Mouse (Mus musculus): ENCODE results near the gene Lrmda. TPM values are rescaled to one million over a fixed set of nuclear protein-coding genes. Genes with fewer than 3 reads are reported as not detected.

The Lrmda gene
- polyA plus RNA-seq, 1 experiment from 2014 or later: 0.60 TPM

DNA sequence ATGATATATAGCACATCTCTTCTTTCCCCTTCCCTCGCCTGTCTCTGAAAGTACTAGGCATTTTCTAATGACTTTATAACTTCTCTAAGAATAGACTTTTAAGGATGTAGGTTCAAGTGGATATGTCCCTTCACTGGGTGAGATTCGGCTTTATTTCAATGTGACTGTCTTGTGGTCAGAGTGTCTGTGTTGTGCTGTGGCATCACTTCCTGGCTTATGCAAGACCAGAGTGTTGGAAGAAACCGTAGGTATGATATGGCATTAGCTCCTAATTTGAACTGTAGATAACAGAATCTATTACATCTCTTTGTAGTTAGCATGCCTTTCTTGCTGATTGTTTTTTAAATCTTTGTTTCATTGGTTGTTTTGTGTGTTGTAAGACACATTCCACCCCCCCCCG, 198.7 kb downstream of the Lrmda start:
- no peaks in the 10 kb centered on the region for H3K9me3 ChIP-seq
- H3K36me3 ChIP-seq: no peaks in the 10 kb centered on the region
- WGBS: 86% methylated on average over 4 of the region's 4 CpGs
- H3K27ac ChIP-seq: no peak overlapping the region
- H3K27me3 ChIP-seq (ENCODE audit: insufficient read depth, poor library complexity, severe bottlenecking): no peaks in the 10 kb centered on the region
- DNase-seq (ENCODE audit: low spot score): no peak
- H3K4me1 ChIP-seq: peaks cover 6% of the 10 kb centered on the region
- H3K4me3 ChIP-seq: no peak overlapping the region

DNA sequence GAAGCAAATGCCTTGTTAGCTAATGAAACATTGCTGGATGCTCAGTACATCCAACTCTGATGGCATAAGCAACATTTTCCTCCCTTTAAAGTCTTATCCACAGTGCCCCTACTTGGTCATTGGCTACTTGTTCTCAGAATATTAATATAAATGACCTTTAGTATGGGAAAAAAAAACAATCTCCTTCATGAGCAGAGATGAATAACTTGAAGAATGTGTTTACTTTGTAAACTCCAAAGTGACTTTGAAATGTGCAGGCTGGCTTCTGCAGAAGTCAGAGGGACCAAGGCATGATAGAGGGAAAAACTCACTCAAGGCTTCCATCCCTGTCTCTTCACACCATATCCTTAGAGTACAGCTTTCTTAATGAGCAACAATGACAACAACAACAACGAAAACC, 202.5 kb downstream of the Lrmda start:
- Histone ChIP-seq H3K4me1 (no peaks in the 10 kb centered on the region), H3K36me3 (no peaks in the 10 kb centered on the region), H3K27ac (no peak overlapping the region), H3K4me3 (no peak overlapping the region), H3K9me3 (no peaks in the 10 kb centered on the region), H3K27me3 (ENCODE audit: insufficient read depth, poor library complexity, severe bottlenecking) (no peaks in the 10 kb centered on the region)
- no peak for DNase-seq (ENCODE audit: low spot score)
- 80% methylated on average over 1 of the region's 1 CpGs for WGBS

DNA sequence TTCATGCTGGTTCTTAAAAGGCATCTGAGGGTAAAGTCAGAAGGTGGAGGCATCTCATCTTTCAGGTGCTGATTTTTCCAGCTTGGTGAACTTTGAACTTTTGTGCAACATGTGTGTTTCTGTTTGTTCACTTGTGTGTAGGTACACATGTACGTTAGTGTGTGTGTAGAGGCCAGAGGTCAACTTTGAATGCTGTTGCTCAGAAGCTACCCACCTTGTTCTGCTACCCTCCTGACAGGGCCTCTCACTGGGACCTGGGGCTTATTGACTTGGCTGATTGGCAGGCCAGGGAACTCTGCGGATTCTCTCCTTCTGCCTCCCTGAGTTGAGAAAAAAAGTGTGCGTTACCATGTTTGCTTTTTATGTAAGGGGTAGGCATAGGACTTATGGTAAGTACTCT, 203.1 kb downstream of the Lrmda start:
- Histone ChIP-seq H3K4me1 (no peaks in the 10 kb centered on the region), H3K9me3 (no peaks in the 10 kb centered on the region), H3K27ac (no peak overlapping the region), H3K4me3 (no peak overlapping the region), H3K36me3 (no peaks in the 10 kb centered on the region), H3K27me3 (ENCODE audit: insufficient read depth, poor library complexity, severe bottlenecking) (no peaks in the 10 kb centered on the region)
- no peak for DNase-seq (ENCODE audit: low spot score)
- 84% methylated on average over 3 of the region's 3 CpGs for WGBS

DNA sequence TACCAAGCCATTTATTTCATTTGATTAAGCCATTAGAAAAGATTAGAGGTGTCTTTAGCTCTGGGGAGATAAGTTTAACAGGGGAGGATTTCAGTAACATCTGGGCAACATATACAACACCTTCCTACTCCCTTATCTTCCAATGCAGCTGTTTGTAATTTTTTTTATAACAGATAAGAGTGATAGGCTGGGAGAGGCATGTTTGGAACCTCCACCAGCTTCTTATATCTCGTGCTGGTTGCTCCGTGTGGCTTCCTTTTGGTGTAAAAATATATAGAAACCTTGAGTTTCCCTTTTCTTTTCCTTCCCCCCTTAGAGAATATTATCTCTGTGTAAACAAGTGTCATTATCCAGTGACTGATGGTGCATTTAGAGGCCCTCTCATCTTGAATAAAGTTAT, 206.7 kb downstream of the Lrmda start:
- Histone ChIP-seq H3K4me1 (no peaks in the 10 kb centered on the region), H3K4me3 (no peak overlapping the region), H3K9me3 (no peaks in the 10 kb centered on the region), H3K27me3 (ENCODE audit: insufficient read depth, poor library complexity, severe bottlenecking) (no peaks in the 10 kb centered on the region), H3K36me3 (no peaks in the 10 kb centered on the region), H3K27ac (no peak overlapping the region)
- no peak for DNase-seq (ENCODE audit: low spot score)
- 25% methylated on average over 2 of the region's 2 CpGs for WGBS

DNA sequence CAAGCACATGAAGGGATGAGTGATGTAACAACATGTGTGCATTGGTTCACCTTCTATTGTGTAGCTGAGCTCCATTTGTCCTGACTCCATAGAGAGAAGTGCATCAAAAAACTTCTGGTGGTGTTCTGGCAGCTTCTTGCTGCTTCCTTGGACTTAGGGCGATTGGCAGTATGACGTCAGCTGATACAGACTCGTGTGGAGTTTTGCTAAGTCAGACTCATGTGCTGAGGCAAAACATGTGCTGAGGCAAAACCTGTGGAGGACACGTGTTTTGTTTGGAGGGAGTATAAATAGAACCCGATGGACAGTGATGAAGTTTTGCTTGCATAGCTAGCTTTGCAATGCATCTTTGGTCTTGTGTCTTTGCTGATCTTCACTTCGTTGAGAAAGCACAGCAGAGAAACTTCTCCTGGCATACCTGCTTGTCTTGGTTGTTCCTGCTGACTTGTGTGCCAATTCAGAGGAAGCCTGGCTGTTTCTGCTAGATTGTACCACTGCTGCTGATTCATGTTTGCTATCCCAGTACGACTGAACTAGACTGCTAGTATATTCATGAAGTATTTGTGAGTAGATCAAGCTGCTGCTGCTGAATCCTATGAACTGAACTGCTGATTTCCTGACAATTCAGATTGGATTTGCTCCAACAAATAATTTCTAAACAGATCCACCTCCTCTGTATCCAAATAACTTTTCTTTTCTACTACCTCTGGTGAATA, 208.9 kb downstream of the Lrmda start:
- Histone ChIP-seq H3K36me3 (no peaks in the 10 kb centered on the region), H3K4me3 (no peak overlapping the region), H3K27me3 (ENCODE audit: insufficient read depth, poor library complexity, severe bottlenecking) (no peaks in the 10 kb centered on the region), H3K4me1 (no peaks in the 10 kb centered on the region), H3K27ac (no peak overlapping the region), H3K9me3 (no peaks in the 10 kb centered on the region)
- no peak for DNase-seq (ENCODE audit: low spot score)
- 81% methylated on average over 7 of the region's 7 CpGs for WGBS

DNA sequence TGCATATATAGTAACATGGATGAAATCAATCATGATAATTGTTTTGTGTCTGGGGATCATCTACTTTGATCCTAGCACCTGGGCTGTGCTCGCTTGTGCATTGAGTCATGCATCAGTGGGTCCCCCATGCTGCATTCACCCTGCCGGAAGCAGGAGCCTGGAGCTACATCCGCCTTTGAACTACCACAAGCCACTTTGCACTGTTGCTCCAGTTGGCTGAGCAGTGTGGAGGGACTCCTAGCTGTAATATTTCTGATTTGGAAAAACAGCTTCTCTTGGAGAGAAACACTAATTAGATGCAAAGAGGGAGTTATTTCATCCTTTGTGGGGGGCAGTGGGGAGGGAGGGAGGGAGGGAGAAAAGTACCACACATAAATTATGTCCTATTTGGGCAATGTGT, 220.8 kb downstream of the Lrmda start:
- H3K4me1 ChIP-seq: no peaks in the 10 kb centered on the region
- H3K27ac ChIP-seq: no peak overlapping the region
- no peaks in the 10 kb centered on the region for H3K9me3 ChIP-seq
- H3K36me3 ChIP-seq: no peaks in the 10 kb centered on the region
- H3K4me3 ChIP-seq: no peak overlapping the region
- WGBS: 70% methylated on average over 3 of the region's 3 CpGs
- no peaks in the 10 kb centered on the region for H3K27me3 ChIP-seq (ENCODE audit: insufficient read depth, poor library complexity, severe bottlenecking)
- DNase-seq (ENCODE audit: low spot score): no peak

DNA sequence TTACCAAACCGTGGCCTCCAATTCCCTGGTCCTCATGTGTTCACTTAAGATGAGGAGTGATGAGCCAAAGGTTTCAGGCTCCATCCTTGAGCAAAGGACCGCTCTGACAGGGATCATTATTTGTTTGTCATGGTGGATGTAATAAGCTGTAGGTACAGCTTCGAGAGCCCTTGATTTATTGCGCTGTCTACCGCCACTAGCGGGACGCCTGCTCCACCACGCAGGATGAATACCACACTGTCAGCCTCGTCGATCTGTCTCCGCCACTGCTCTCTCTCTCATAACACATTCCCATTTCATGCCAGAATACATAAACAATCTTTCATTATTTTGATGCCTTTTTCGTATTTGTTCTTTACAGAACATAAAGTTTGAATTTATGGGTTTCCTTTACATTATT, 235.9 kb downstream of the Lrmda start:
- no peak overlapping the region for H3K4me3 ChIP-seq
- H3K27me3 ChIP-seq (ENCODE audit: insufficient read depth, poor library complexity, severe bottlenecking): no peaks in the 10 kb centered on the region
- H3K9me3 ChIP-seq: no peaks in the 10 kb centered on the region
- DNase-seq (ENCODE audit: low spot score): no peak
- H3K4me1 ChIP-seq: peaks cover 9% of the 10 kb centered on the region
- H3K36me3 ChIP-seq: no peaks in the 10 kb centered on the region
- 87% methylated on average over 12 of the region's 12 CpGs for WGBS
- no peak overlapping the region for H3K27ac ChIP-seq

DNA sequence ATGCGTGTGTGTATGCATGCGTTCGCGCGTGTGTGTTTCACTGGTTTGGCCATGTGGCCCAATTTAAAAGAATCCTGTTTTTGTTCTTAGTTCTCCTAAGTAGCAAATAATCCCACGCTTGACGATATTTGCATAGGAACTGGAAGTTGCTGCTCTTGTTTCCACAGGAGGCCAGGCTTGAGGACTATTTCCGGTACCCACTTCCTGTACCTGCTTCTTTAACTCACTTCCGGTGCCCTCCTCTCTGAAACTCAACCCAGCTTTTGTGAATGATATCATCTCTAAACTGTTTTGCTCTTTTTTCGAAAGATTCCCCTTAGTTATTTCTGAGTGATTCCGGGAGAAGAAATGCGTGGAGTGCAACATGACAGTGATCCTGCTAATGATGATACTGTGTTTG, 236.8 kb downstream of the Lrmda start:
- no peak for DNase-seq (ENCODE audit: low spot score)
- H3K36me3 ChIP-seq: no peaks in the 10 kb centered on the region
- no peaks in the 10 kb centered on the region for H3K9me3 ChIP-seq
- no peaks in the 10 kb centered on the region for H3K27me3 ChIP-seq (ENCODE audit: insufficient read depth, poor library complexity, severe bottlenecking)
- peaks cover 9% of the 10 kb centered on the region for H3K4me1 ChIP-seq
- WGBS: 84% methylated on average over 12 of the region's 12 CpGs
- no peak overlapping the region for H3K4me3 ChIP-seq
- H3K27ac ChIP-seq: no peak overlapping the region

DNA sequence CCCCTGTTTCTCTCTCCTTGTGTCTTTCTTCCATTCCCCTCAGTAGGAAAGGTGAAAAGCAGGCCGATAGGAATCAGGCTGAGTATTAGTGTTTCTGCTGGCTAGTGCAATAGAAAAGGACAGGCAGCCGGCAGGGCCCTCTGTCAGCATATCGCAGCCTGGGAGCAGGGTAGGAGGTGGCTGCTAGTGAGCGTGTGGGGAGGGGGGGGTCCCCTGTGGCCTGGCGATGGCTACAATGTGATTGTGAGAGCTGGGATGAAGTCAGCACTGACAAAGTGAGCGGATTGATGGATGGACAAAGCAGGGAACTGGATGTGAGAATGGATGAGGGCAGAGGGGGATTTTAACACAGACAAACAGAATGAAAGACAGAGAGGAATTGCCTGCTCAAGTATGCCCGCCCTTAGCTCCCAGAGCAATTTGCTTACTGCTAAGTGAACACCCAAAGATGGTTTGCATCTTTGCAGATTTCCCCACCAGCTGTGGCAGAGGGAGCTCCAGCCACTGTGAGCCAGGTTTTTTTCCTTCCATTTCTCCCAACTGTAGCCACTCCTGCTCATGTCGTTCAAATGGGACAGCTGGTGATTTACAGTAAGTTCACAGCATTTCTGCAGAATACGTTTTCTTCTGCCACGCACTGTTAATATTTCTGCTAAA, 240.0 kb downstream of the Lrmda start:
- H3K9me3 ChIP-seq: no peaks in the 10 kb centered on the region
- H3K4me3 ChIP-seq: no peak overlapping the region
- DNase-seq (ENCODE audit: low spot score): no peak
- H3K27me3 ChIP-seq (ENCODE audit: insufficient read depth, poor library complexity, severe bottlenecking): no peaks in the 10 kb centered on the region
- WGBS: 37% methylated on average over 10 of the region's 10 CpGs
- peaks cover 9% of the 10 kb centered on the region for H3K4me1 ChIP-seq
- H3K36me3 ChIP-seq: no peaks in the 10 kb centered on the region
- no peak overlapping the region for H3K27ac ChIP-seq

DNA sequence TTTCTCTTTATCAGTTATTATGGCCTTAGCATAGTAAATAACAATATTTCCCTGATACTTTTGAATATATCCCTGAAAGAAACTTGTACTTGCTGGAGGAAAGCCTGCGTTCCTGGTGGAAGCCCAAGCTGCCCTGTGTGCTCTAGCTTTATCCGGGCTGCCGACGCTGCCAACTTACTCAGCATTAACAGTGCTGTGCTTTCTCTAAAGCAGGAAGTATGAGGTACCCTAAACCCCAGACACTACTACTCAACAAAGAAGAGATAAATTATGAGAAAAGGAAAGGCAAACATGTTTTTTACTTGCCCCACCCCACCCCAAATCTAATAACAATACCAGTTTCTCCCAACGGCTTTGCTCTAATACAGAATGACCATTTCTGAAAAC, 240.5 kb downstream of the Lrmda start:
- Histone ChIP-seq H3K27ac (no peak overlapping the region), H3K4me1 (peaks cover 9% of the 10 kb centered on the region), H3K9me3 (no peaks in the 10 kb centered on the region), H3K27me3 (ENCODE audit: insufficient read depth, poor library complexity, severe bottlenecking) (no peaks in the 10 kb centered on the region), H3K4me3 (no peak overlapping the region), H3K36me3 (no peaks in the 10 kb centered on the region)
- 73% methylated on average over 5 of the region's 5 CpGs for WGBS
- DNase-seq (ENCODE audit: low spot score): no peak

DNA sequence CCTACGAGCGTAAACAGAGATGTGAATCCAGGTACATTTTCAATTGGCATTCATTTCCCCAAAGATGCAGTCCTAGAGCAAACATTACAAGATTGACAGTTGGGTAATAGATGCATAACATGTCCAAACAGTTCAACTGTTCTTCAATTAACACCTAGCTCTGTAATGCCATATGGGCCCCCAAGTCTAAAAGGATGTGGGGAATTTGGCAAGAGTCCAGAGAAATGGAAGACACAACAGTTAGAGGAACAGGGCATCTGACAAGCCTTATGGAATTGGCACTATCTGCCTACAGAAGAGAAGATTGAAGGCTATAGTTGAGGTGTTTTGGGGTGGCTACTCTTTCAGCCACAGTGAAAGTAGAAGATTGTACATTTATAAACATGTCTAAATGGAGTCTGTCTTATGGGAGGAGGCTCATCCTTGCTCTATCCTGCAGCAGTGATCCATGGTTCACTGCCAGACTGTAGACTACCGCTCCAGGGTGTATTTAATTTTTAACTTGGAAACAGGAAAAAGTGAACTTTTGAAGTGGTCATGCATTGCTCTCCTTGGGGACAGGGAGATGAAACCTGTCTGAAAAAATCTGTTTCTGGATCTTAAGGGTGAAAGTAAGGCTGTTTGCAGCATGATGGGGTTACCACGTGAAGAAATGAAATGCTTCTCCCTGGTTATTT, 245.9 kb downstream of the Lrmda start:
- Histone ChIP-seq H3K36me3 (no peaks in the 10 kb centered on the region), H3K27me3 (ENCODE audit: insufficient read depth, poor library complexity, severe bottlenecking) (no peaks in the 10 kb centered on the region), H3K27ac (no peak overlapping the region), H3K4me3 (no peak overlapping the region), H3K4me1 (no peaks in the 10 kb centered on the region), H3K9me3 (no peaks in the 10 kb centered on the region)
- WGBS: 87% methylated on average over 4 of the region's 4 CpGs
- no peak for DNase-seq (ENCODE audit: low spot score)

DNA sequence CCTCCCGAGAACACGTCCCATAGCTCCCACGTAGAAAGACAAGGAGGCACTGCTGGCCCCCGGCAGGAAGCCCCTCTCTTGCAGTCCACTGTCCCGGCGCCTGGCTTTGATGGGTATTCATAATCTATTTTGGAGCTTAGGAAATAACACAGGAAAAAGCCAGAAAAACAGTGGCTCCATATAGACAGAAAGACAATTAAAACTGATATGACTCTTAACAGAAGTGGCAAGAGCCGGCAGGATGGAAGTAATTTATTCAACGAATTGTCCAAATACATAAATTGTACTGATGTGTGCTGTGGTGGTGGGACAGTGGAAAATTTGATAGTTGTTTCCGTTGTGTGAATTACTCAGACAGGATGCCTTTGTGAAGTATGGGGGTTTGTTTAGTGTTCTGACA, 250.3 kb downstream of the Lrmda start:
- no peaks in the 10 kb centered on the region for H3K36me3 ChIP-seq
- H3K9me3 ChIP-seq: no peaks in the 10 kb centered on the region
- H3K4me3 ChIP-seq: no peak overlapping the region
- no peak for DNase-seq (ENCODE audit: low spot score)
- WGBS: 81% methylated on average over 9 of the region's 9 CpGs
- H3K27me3 ChIP-seq (ENCODE audit: insufficient read depth, poor library complexity, severe bottlenecking): no peaks in the 10 kb centered on the region
- no peak overlapping the region for H3K27ac ChIP-seq
- H3K4me1 ChIP-seq: no peaks in the 10 kb centered on the region

DNA sequence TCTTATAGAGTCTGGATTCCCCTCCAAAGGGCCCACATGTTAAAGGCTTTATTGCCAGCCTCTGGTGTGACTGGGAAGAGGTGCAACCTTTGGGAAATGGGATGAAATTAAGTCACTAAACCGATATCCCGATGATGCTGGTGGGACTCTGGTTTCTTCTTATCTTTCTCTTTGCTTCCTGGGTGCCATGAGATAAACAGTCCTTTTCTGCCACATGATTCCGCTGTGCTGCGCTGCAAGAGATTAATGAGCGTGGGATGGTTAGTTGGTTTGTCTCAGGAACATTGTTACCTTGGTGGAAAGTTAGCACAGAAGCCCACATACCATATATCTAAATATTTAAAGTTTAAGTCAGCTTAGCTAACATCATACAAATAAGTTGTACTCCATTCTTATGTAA, 258.5 kb downstream of the Lrmda start:
- Histone ChIP-seq H3K36me3 (no peaks in the 10 kb centered on the region), H3K9me3 (no peaks in the 10 kb centered on the region), H3K4me3 (no peak overlapping the region), H3K4me1 (no peaks in the 10 kb centered on the region), H3K27ac (no peak overlapping the region), H3K27me3 (ENCODE audit: insufficient read depth, poor library complexity, severe bottlenecking) (0 out of 2 replicates have a peak, but pooled peaks cover 4% of the 10 kb centered on the region)
- no peak for DNase-seq (ENCODE audit: low spot score)
- 86% methylated on average over 5 of the region's 5 CpGs for WGBS

Measured in heart, embryonic 10.5 days (tissue).